Mouse (Mus musculus) embryonic fibroblast, embryonic 13.5 days (primary cell): Measurements from ENCODE around the gene Ccr8.

ENCODE experiments used
- CTCF ChIP-seq: IDR thresholded peaks from 2 replicates; pipeline ENCODE4 v1.5.1; 2011; ENCODE audit warnings: mild to moderate bottlenecking, control low read depth, low read length, moderate library complexity, borderline replicate concordance; ENCODE audit not compliant: insufficient read depth
- POLR2A ChIP-seq: IDR thresholded peaks from 2 replicates; pipeline ENCODE4 v1.6.1; 2011; ENCODE audit warnings: low read depth, mild to moderate bottlenecking, control low read depth, low read length, moderate library complexity

- TF ChIP-seq CTCF (no peak), POLR2A (no peak)
Observed at GRCm38 (mm10) chr9:120118212-120118611, 26.3 kb downstream of the Ccr8 start.
